Mouse (Mus musculus): ENCODE data around the gene Aif1.

Aif1 gene

DNA sequence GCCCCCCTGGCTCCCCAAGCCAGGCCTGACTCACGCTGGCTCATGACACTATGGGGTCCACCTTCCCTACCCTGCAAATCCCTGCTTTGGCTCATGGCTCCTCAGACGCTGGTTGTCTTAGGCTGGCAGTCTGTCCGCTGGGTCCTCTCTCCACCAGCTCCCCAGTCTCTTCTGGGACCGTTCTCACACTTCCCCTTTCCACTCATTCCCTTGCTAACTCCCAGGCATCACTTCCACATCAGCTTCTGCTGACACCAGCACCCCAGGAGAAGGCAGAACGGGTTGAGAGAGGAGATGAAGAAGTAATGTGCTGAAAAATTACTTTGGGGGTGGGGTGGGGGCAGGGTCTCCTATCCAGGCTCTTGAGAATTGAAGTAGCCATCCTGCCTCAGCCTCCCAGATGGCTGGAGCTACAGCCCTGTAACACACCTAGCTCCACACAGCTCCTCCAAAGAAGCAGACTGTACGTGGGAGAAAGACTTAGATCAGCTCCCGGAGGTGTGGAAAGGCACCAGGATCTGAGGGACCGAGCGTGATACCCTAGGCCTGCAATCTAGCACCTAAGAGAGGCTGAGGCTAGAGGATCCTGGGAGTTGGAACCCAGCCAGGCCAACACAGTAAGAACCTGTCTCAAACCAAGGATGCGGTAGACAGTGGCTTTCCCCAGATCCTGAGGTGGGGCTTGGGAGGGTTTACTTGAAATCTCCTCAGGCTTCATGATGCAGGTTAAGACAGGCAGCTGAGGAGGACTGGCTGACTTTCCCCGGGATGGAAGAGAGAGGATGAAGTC is 3.2 kb downstream of the Aif1 start:
- CTCF ChIA-PET: interaction anchor here (0.6 to 1.1 kb wide), 7 partner anchors 23 to 87 kb away, joined by 3 to 21 read pairs (median 3); no protein-coding TSS in a partner anchor

- CTCF ChIA-PET: interaction anchor here (0.6 to 1.9 kb wide), 10 partner anchors 10 to 131 kb away, joined by 3 to 12 read pairs (median 4); partner anchors contain the start of gene Atp6v1g2
Observed at GRCm38 (mm10) chr17:35168541-35169207, 7.2 kb downstream of the Aif1 start.

DNA sequence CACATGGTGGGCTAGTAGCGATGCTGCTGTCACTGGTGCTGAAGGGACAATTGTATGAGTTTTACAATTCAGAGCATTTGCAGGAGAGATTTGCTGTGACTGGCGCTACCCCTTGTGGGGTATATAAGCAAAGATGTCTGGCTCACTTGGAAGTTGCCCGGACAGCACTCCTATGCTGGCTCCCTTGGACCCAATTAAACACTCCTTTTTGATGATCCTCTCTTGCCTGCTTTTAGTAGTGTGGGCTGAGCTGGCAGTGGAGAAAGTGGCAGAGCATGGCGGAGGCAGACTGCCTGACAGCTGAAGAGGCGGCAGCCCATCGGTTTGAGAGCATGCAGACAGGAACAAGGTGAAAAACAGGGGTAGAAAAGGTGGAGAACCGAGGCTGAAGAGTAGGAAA is 8.1 kb downstream of the Aif1 start:
- CTCF ChIA-PET: interaction anchor here (1.1 to 1.9 kb wide), 4 partner anchors 21 to 78 kb away, joined by 3 to 12 read pairs (median 5); partner anchors contain the start of gene Atp6v1g2

GRCm38 (mm10) chr17:35166352-35167035 is 9.4 kb downstream of the Aif1 start:
- CTCF ChIA-PET: interaction anchor here (0.6 to 1.6 kb wide), 5 partner anchors 23 to 970 kb away, joined by 3 to 8 read pairs (median 4); no protein-coding TSS in a partner anchor

DNA sequence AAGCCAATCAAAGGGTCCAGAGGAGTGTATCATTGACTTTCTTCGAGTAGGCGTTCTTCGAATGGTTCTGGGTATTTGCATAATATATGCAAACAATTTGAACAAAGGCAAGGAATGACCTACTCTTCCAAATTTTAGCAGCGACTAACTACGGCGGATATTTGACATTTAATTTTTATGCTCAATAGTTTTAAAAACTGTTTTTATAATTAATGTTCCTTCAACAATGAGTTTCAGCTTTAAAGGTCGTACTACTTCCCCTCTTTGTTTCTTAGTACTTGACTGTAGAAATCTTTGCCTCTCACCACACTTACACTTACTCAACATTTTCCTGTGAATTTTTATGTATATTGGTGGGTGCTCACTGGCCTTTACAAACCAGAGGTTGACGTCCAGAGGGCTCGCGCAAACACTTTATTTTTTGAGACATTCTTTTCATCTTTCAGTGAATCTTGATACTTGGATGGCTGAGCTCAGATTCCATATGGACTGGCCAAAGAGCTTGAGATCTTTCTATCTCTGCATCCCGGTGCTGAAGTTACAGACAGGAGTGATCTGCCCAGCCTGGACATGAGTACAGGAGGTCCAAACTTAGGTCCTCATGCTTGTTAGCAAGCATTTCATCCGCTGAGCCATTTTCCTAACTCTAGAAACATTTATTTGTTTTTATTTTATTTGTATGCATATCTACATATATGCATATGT is 10.3 kb downstream of the Aif1 start:
- CTCF ChIA-PET: interaction anchor here (0.5 to 1.6 kb wide), 3 partner anchors 24 to 67 kb away, joined by 3 to 4 read pairs (median 4); no protein-coding TSS in a partner anchor

- CTCF ChIA-PET: interaction anchor here (0.8 kb wide), 1 partner anchor 58 kb away, joined by 3 read pairs; no protein-coding TSS in a partner anchor
Observed at GRCm38 (mm10) chr17:35164568-35165450, 11.1 kb downstream of the Aif1 start, which contains the start of gene Prrc2a. TSS of gene Prrc2a (minus strand) at chr17:35164897.

DNA sequence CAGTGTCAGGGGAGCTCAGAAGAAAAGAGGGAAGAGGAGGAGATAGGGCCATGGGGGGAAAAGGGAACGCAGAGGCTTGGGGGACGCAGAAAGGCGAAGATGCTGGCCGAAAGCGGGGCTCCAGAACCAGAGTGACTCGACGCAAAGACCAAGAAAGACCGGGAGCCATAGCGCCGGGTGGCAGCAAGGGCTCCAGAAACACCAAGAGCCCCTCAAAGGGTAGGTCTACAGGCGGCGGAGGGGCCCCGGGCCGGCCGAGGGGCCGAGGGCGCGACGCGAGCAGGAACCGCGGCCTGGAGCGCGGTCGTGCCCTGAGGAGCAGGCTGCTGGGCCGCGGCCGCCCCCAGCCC is 11.7 kb downstream of the Aif1 start:
- CTCF ChIA-PET: interaction anchor here (0.8 kb wide), 1 partner anchor 58 kb away, joined by 3 read pairs; no protein-coding TSS in a partner anchor

DNA sequence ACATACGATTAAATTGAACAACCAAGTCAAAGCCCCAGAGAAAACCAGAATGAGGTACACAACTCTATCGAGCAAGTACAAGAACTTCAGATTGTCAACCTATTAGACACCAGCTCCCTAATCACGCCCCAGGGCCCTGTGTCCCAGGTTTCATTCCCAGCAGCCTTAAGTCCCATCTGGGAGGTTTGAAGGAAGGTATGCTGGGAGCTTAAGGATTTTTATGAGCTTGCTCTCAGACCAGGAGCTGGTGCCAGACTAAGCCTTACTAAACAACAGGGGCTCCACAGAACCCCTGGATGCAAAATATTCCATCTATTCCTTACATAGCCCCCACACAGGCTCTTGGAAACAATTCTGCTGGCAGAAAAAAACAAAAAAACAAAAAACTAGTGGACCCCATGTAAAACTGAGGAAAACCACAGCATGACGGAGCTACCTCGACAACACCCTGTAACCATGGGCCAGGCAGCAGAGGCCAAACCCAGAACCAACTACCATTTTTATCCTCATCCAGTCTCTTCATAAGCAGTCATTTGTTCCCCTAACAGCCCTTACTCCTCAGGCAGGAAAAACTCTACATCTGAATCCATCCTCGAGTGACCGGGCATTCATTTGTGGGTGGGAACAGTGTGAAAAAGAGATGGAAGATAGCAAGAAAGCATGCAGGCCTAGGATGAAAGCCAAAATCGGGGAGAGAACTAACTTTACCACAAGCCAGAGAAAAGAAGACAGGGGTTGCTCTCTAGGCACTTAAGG is 12.4 kb downstream of the Aif1 start:
- CTCF ChIA-PET: interaction anchor here (0.8 kb wide), 1 partner anchor 57 kb away, joined by 3 read pairs; no protein-coding TSS in a partner anchor

DNA sequence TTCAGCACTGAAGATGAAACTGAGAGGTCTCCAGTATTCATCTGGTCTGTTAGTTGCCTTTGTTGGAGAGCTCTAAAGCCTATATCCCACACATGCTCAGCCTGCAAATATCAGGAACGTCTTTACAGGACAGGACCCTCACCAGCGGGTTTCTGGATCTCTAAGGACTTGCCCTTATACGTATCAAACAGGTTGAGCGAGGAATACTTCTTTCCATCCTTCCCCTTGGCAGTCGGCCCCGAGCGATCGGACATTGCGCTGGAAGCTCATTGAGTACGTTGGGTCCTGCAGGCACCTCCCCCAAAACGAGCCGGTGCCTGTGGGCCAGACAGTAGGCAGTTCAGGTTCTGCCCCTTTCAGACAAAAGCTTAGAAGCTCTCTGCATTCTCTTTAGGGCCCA is 13.1 kb downstream of the Aif1 start:
- CTCF ChIA-PET: no interaction called here

GRCm38 (mm10) chr17:35162121-35162520 is 13.7 kb downstream of the Aif1 start:
- CTCF ChIA-PET: no interaction called here

GRCm38 (mm10) chr17:35161421-35161820 is 14.4 kb downstream of the Aif1 start:
- CTCF ChIA-PET: no interaction called here

- CTCF ChIA-PET: interaction anchor here (0.6 kb wide), 1 partner anchor 54 kb away, joined by 3 read pairs; no protein-coding TSS in a partner anchor
Observed at GRCm38 (mm10) chr17:35159638-35160037, 16.2 kb downstream of the Aif1 start.

DNA sequence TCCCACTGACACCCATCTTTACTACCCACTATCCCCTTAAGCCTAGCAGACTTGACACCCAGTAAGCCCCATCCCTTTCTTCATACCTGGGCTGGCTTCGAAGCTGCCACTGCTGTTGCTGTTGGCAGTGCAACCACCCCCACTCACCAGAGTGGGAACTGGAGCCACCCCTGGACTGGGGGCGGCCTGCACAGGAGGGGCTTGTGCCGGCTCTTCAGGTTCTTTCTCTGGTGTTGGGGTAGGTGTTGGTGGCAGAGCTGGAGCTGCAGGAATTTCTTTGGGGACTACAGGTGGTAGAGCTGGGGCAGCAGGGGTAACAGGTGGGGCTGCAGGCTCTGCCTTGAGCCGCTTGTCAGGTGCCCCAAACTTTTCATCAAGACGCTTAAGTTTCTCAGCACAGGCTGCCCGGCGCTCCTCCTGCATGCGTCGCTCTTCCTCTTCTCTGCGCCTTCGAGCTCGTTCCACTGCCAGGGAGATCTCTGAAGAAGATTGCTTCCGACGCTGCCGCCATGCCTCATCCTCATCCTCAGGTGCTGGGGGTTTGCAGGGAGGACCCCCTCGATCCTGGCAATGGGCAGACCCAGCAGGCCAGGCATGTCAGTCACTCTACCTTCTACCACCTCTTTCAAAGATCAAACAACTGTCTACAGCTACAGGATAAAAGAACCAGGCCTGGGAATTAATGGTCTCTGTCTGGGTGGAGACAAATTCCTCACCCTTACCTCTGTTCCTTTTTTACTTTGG is 16.8 kb downstream of the Aif1 start:
- CTCF ChIA-PET: no interaction called here

- CTCF ChIA-PET: no interaction called here
Observed at GRCm38 (mm10) chr17:35157661-35158175, 18.1 kb downstream of the Aif1 start.

DNA sequence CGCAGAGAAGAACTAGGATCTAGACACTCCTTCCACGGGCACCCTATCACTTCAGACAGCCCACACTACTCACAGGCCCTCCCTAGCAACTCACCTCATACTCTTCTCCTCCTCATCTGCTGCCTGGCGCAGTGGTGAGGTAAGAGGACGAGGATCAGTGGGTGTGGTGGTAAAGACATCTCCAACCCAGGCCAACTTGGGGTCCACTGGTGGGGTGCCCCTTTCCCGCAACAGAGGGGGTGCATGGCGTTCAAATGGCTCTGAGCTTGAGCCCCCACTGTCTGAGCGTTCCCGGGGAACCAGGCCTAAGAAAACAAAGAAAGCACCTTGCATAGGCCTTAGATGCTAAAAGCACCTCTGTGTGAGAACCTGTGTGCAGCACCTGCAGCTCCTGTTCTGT is 18.6 kb downstream of the Aif1 start:
- CTCF ChIA-PET: no interaction called here

DNA sequence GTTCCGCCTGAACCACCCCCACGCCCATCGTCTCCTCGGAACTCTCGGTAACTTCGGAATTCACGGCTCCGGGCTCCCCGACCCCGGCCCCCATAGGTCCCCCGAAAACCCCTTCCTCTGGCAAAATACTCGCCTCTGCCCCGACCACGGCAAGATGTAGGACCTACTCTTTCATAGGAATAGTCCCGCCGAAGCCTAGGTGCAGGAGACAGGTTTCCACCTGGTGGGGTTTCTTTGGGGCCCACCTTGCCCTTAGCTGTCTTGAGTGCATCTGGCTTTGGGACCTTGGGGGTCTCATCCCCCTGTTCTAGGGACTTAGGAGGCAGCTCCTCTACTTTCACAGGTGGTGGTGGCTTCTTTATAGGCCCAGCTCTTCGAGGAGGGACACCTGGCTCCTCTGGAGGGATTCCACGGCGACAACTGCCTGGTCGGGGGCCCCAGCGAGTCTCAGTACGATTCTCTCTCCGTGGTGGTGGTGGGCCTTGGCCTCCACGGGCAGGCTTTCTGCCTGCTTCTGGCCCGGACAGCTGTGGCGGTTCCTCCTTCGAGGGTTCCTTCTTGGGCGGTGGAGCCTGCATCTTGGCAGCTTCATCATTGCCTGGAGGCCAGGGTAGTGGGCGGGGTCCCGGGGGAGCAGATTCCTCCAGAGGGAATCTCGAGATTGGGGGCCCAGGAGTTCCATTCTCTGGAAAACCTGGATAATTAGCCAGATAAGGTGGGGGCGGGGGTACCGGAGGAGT is 19.2 kb downstream of the Aif1 start:
- CTCF ChIA-PET: interaction anchor here (0.6 kb wide), 1 partner anchor 208 kb away, joined by 11 read pairs; no protein-coding TSS in a partner anchor

- CTCF ChIA-PET: interaction anchor here (0.5 kb wide), 1 partner anchor 80 kb away, joined by 3 read pairs; the partner anchor contains the start of gene Nfkbil1
Observed at GRCm38 (mm10) chr17:35155451-35155850, 20.4 kb downstream of the Aif1 start.

DNA sequence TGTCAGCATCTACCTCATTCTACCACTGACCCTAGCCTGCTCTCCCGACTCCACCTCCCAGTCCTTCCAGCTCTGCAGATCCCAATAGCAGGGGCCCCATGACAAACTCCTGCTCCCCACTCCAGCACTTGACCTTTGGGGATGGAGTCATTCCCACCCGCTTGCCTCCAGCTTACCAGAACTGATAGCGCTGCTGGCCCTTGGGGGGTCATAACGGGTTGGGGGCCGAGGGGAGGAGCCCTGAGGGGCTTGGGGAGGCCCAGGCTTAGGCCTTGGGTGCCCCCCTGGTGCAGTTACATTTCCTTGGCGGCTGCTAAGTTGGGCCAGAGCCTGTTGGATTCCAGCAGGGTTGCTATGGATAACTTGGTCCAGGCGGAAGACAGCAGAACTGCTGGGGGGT is 21.3 kb downstream of the Aif1 start:
- CTCF ChIA-PET: interaction anchor here (0.6 kb wide), 1 partner anchor 17 kb away, joined by 3 read pairs; no protein-coding TSS in a partner anchor
